Mouse (Mus musculus): ENCODE measurements around the gene Dsp. TPM values are rescaled to one million over a fixed set of nuclear protein-coding genes. Genes with fewer than 3 reads are reported as not detected.

Dsp gene
- total RNA-seq, 2 experiments from 2014 or later: 10.3 to 10.7 TPM

DNA sequence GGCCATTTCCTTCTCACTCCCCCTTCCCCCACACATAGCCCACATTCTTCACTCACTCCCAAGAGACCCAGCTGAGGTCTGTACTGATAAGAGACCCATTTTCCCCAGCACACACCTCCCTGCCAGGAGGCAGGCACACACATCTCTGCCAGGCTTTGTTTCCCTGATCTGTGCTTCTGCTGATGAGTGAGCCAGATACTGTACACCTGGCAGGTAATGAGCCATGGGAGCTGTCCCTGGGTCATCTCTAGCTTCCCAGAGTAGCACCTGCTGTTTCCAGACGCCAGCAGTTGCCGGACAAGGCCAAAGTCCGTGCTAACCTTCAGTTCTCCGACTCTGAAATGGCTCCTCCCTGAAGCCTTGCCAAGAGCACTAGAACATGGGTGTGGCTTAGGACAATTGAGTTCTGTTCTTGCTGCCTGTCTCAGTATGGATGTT is 19.6 kb downstream of the Dsp start:
- no peak for DNase-seq (ENCODE audit: low spot score in 2 of 2)

DNA sequence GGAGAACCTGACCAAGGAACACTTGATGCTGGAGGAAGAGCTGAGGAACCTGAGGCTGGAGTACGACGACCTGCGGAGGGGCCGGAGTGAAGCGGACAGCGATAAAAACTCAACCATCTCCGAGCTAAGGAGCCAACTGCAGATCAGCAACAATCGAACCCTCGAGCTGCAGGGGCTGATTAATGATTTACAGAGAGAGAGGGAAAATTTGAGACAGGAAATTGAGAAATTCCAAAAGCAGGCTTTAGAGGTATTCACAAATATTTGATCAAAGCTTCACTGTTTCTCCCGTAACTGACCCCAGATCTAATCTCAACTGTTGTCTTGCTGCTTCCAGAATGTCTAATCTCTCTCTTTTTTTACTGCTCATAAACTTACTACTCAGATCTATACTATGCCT is 42.3 kb downstream of the Dsp start:
- DNase-seq (ENCODE audit: low spot score in 2 of 2): no peak

DNA sequence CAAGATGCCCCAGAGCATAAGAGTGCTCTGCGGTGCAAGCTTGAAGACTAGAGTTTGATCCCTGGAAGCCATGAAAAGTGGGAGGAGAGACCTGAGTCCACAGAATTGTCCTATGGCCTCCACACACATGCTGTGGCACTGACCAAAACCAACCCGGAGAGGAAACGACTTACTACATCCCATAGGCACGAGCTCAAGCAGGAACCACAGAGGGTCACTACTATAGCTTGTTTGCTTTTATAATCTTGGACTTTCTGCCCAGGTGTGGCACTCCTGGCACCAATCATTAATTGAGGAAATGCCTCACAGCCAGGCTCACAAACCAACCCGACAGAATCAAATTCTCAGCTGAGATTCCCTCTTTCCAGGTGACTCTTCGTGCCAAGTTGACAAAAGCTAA is 50.3 kb downstream of the Dsp start:
- DNase-seq (ENCODE audit: low spot score in 2 of 2): no peak

DNA sequence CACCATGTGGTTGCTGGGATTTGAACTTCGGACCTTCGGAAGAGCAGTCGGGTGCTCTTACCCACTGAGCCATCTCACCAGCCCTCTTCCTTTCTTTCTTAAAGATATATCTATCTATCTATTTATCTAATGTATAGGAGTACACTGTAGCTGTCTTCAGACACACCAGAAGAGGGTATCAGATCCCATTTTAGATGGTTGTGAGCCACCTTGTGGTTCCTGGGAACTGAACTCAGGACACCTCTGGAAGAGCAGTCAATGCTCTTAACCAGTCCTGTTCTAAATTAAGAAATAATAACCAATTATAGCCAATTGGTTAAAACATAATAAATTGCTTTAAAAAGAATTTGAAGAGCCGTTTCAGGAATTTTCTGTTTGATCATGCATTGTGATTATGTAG is 53.1 kb downstream of the Dsp start:
- DNase-seq (ENCODE audit: low spot score in 2 of 2): no peak

DNA sequence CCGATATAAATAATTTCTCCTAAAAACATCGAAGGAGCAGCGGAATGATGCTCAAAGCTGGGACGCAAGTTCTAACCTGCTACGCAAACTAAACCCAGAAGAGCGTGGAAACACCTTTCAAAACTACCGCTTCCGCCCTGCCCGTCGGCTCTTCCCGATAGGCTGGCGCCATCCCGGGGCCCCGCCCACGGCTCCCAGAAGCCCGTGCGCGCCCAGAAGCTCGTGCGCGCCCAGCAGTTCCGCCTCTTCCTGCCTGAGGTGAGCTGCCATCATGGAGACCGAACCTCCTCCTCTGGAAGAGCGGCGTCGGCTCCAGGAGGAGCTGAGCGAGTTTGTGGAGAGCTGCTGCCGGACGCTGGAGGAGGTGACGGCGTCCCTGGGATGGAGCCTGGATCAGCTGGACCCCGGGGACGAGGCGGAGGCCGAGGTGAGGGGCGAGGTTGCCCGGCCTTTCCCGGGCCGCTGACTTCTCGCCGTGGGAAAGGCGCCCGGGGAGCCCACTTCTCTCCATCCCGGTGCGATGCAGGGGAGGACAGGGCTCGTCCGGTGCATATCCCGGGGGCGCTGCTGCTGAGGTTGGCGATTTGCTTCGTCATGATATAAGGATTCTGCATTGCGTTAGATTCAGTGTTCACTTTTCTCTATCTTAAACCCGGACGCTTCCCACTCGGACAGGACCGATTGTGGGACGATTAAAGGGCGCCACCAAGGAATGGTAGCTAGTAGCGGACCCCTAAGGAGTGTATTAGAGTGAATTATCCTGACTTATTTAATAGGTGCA is 53.8 kb downstream of the Dsp start, which contains the start of gene Snrnp48:
Snrnp48 (plus strand) TSS at position 237 of the 781 bp plus-strand sequence.
- peak; percentile 82 to 91 for DNase-seq (ENCODE audit: low spot score in 2 of 2)

DNA sequence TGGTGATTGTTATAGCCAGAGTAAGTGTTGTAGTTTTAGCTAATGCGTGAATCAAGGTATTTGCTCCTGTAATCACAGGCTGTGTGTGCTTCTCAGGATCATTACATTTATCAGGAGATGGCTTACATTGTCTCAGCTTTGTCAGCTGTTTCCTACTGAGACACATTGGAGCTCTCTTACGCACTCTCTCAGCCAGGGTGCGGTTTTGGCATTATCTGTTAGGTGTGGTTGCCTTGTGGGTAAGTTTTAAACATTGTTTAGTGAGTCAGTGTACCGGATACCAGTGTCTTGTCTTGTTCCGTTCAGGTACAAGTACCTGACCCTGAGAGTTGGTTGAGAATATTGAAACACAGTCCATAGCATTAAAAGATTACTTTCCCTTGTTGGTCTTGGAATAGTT is 60.0 kb downstream of the Dsp start:
- DNase-seq (ENCODE audit: low spot score in 2 of 2): no peak

DNA sequence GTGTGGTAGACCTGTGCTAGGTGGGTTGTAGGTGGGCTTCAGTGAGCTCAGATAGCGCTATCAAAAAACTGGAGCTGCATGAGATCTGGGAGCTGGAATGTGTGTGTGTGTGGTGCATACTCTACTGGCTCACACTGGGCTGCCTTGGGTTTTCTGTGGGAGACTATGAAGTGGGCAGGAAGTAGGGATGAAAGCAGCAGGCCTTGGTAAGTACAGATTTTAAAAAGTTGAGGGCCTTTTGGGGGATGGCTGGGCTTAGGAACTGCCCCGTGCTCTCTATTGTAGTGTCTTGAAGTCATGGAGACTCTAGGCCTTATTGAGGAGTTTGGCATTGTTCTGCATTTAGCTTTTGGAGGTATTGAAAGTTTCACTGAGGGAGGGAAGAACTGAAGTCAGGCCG is 67.6 kb downstream of the Dsp start:
- no peak for DNase-seq (ENCODE audit: low spot score in 2 of 2)

DNA sequence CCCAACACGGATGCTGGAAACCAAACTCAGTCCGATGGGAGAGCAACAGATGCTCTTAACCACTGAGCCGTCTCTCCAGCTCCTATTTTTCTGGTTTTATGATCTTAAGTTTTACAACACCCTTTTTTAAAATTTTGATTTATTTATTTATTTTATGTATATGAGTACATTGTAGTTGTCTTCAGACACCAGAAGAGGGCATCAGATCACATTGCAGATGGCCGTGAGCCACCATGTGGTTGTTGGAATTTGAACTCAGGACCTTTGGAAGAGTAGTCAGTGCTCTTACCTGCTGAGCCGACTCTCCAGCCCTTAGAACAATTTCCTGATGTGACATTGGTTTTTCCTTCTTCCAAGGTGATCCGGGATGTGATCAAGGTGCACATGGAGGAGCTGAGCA is 69.2 kb downstream of the Dsp start:
- DNase-seq (ENCODE audit: low spot score in 2 of 2): no peak

DNA sequence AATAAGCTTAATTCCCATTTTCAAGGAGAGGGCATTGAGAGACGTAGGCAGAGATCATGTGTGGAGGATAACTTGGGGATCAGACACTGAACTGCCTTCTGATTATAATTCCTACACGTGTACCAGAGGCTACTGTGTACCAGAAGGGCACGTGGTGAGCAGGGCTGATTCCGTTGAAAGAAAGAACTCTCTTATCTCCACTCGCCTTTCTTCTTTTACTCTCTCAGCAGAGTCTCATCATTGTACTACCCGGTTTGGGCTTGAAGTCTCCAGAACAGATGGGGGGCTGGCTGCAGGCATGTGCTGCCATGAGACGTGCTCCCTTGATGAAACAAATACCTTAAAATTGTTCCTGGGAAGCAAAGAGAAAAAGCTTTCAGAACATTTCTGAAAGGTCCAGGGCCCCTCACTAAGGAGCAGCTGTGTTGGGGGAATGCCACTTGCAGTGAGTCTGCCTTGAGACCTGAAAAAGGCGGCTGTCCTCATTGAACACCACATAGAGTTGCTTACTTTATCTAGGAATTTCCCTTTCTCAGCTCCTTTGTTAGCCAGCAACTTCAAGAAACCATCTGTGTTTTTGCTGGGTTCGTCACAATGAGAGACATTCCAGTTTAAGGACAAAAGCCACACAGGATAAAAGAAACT is 79.2 kb downstream of the Dsp start:
- no peak for DNase-seq (ENCODE audit: low spot score in 2 of 2)

DNA sequence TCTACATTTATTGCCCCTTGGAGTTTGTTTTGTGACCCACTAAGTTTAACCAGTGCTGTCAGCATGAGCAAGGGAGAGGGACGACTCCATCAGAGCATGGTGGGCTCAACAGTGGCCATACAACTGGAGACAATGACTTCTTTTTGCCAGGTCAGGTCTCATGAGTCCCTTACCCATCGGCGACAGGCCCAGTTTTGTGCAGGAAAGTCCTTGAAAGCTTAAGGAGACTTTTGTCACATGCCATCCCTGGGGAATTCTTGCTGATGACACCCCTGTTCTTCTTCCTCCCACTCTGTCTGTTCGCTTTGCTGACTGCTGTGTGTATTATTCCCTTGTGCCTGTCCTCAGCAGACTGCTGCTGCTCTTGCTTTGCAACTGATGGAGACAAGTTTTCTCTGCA is 81.3 kb downstream of the Dsp start:
- no peak for DNase-seq (ENCODE audit: low spot score in 2 of 2)

DNA sequence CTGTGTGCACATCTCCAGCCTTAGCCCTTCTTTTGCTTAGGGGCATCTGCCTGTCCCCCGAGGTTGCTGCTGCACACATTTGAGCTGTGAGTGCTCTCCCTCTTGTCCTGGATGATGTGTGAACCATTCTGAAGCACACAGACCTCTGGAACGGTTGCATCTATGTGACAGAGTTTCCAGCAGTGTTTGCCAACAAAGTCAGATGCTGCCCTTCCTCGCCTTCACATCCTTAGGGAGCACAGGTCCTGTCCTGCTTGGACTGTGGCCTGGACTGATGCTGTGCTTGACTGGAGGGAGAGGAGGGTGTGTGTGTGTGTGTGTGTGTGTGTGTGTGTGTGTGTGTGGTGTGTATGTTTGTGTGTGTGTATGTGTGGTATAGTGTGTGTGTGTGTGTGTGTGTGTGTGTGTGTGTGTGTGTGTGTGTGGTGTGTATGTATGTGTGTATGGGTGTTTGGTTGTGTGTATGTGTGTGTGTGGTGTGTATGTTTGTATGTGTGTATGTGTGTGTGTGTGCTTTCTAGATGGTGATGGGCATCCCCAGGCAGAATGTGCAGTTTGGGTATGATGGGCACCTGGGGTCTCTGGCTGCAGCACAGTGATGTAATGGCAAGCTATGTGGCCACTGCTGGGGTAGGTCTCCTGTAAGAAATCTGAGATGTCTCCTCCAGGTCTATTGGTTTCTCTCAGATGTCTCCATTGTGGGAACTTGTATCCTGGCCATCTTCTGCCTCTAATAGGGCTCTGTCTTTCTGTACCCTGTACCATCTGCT is 81.9 kb downstream of the Dsp start:
- DNase-seq (ENCODE audit: low spot score in 2 of 2): no peak

DNA sequence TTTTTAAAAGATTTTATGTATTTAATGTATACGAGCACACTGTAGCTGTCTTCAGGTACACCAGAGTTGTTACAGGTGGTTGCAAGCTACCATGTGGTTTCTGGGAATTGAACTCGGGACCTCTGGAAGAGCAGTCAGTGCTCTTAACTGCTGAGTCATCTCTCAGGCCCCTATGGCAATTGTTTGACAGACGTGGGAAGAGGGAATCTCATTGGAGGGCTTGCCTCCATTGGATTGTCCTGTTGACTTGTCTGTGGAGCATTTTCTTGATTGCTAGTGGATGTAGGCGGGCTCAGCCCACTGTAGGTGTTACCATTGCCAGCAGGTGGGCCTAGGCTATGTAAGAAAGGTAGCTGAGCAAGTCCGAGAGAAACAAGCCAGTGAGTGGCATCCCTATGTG is 83.6 kb downstream of the Dsp start:
- DNase-seq (ENCODE audit: low spot score in 2 of 2): no peak

DNA sequence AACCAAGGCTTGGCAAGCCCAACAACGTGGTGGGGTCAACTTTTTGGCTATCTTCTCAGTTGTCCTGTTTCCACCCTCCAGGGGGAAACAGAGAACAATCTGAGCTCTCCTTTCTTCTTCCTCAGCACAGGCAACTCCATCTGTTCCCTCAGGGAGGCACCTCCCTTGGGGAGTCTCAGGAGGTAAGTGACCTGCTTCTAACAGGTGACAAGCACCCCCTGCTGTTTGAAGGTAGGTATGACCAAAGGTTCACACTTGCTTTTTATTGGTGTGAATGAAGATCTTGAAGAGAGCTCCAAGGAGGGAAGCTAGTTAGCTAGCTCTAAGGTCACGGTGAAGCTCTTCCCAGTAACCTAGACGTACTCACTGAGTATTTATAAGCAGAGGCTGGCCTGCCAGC is 84.3 kb downstream of the Dsp start:
- no peak for DNase-seq (ENCODE audit: low spot score in 2 of 2)

DNA sequence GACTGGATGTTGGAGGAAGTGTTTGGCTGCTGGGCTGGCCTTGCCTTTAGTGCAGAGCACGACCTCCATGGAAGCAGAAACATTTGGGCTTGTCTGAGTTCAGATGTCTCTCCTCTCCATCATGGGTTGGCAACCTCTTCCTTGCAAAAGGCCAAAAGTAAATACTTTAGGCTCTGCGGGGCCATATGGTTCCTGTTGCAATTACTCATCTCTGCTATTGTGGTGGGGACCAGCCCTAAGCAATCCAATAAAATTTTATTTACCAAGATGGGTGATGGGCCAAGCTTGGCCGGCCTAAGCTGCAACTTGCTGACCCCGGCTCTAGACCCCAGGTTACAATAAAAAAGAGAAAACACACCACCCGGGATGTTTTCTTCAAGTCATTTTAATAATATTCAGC is 97.1 kb downstream of the Dsp start:
- DNase-seq (ENCODE audit: low spot score in 2 of 2): no peak

Other genes with a start within 250 kb of the Dsp start
- gene Ssr1, start 157.1 kb upstream of the Dsp start, total RNA-seq (2021): 10 to 100 TPM; 82.1 to 93.6 TPM
- gene Riok1, start 114.3 kb upstream of the Dsp start, total RNA-seq (2021): 10 to 100 TPM; 19.1 to 25.7 TPM
- 1 to 10 TPM; 4.3 to 5.1 TPM for gene Cage1, start 114.2 kb upstream of the Dsp start, total RNA-seq (2021)
- 10 to 100 TPM; 21.5 to 21.7 TPM for gene Snrnp48, start 53.6 kb downstream of the Dsp start, total RNA-seq (2021)
- gene Bmp6, start 193.8 kb downstream of the Dsp start, total RNA-seq (2021): 1 to 10 TPM; 8.7 to 9.2 TPM